Mouse (Mus musculus) right cerebral cortex, postnatal 10 days (tissue): ENCODE data around the gene Hephl1.
"Not testable (repeated sequence)": the region's sequence is repeated elsewhere in the genome, so short reads cannot be mapped to it uniquely, and the experiment has no call there.

Experiments used
- DNase-seq, 2 experiments: peaks; one replicate each; pipeline ENCODE4 v3.0.0; 2021; ENCODE audit warnings: low spot score in 2 of 2

Gene Hephl1

GRCm38 (mm10) chr9:15112008-15112407 is at the start of gene Hephl1:
Gene Hephl1, minus strand, starts transcription at chr9:15112108.
- DNase-seq, result no peak

GRCm38 (mm10) chr9:15149246-15149926 is 37.5 kb upstream of the Hephl1 start:
- no peak for DNase-seq

- DNase-seq, result no peak
Observed at GRCm38 (mm10) chr9:15140546-15140945, 28.6 kb upstream of the Hephl1 start.

- no peak for DNase-seq
Observed at GRCm38 (mm10) chr9:15125897-15126296, 14.0 kb upstream of the Hephl1 start.

GRCm38 (mm10) chr9:15122431-15122830 is 10.5 kb upstream of the Hephl1 start:
- DNase-seq, result no peak

GRCm38 (mm10) chr9:15120841-15121358 is 9.0 kb upstream of the Hephl1 start:
- no peak for DNase-seq

GRCm38 (mm10) chr9:15120209-15120608 is 8.3 kb upstream of the Hephl1 start:
- no peak for DNase-seq

GRCm38 (mm10) chr9:15119515-15119914 is 7.6 kb upstream of the Hephl1 start:
- no peak for DNase-seq

GRCm38 (mm10) chr9:15116165-15116564 is 4.3 kb upstream of the Hephl1 start:
- DNase-seq, result no peak

- no peak for DNase-seq
Observed at GRCm38 (mm10) chr9:15114102-15114501, 2.2 kb upstream of the Hephl1 start.

- no peak for DNase-seq
Observed at GRCm38 (mm10) chr9:15108101-15108500, 3.8 kb downstream of the Hephl1 start.

- no peak for DNase-seq
Observed at GRCm38 (mm10) chr9:15105136-15105535, 6.8 kb downstream of the Hephl1 start.

- DNase-seq, result no peak
Observed at GRCm38 (mm10) chr9:15103579-15104300, 8.2 kb downstream of the Hephl1 start.

- DNase-seq, result no peak
Observed at GRCm38 (mm10) chr9:15101531-15102161, 10.3 kb downstream of the Hephl1 start.

GRCm38 (mm10) chr9:15098421-15098820 is 13.5 kb downstream of the Hephl1 start:
- not testable (repeated sequence) for DNase-seq

- no peak for DNase-seq
Observed at GRCm38 (mm10) chr9:15097172-15097571, 14.7 kb downstream of the Hephl1 start.

- no peak for DNase-seq
Observed at GRCm38 (mm10) chr9:15096161-15096560, 15.7 kb downstream of the Hephl1 start.

GRCm38 (mm10) chr9:15095206-15095605 is 16.7 kb downstream of the Hephl1 start:
- DNase-seq, result no peak

GRCm38 (mm10) chr9:15068686-15069295 is 43.1 kb downstream of the Hephl1 start:
- no peak for DNase-seq

- peak in 1 of 2 experiments; percentile 30 for DNase-seq
Observed at GRCm38 (mm10) chr9:15067995-15068685, 43.8 kb downstream of the Hephl1 start.

- no peak for DNase-seq
Observed at GRCm38 (mm10) chr9:15064176-15064575, 47.7 kb downstream of the Hephl1 start.
